Mouse (Mus musculus): Measurements from ENCODE around the gene Cx3cl1. TPM values are rescaled to one million over a fixed set of nuclear protein-coding genes. Genes with fewer than 3 reads are reported as not detected.

Cx3cl1 gene
- 7.5 TPM in 1 of 2 replicates, not detected in the other for total RNA-seq (2015; ENCODE audit: low replicate concordance)
- 0.13 and 0.38 TPM in 2 replicates for total RNA-seq (2017; ENCODE audit: low replicate concordance)

DNA sequence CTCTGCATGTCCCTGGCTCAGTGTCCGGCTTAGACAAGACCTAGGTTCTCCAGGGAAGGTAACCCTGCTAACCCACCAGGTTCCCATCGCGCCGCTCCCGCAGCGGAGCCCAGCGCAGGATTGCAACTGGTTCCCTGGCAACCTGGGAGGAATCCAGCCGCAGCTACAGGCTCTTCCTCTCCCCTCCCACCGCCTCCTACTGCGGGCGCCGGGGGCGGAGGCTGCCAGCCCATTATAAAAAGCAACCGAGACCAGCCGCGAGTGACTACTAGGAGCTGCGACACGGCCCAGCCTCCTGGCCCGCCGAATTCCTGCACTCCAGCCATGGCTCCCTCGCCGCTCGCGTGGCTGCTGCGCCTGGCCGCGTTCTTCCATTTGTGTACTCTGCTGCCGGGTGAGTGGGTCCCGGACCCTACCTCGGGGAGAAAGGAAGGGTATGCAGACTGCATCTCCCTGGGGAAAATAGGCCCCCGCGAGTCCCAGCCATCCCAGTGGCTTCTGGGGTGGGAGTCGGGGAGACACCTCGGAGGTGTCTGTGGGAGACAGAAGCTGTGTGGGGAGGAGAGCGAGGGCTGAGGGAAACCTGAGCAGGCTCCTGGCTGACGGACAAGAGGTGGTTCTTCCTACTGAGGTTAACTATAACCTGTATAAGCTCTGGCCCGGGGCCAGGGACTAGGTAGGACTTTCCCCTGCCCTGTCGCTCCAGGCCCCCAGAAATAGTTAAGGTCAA, at the start of gene Cx3cl1:
TSS of gene Cx3cl1 (plus strand) at position 69 of the 730 bp plus-strand sequence.
- no peak for ATAC-seq (replicated peaks; ENCODE audit: low FRiP score, poor library complexity, severe bottlenecking)

GRCm38 (mm10) chr8:94725998-94726397, 45.8 kb upstream of the Cx3cl1 start:
- ATAC-seq (replicated peaks; ENCODE audit: low FRiP score, poor library complexity, severe bottlenecking): no peak

DNA sequence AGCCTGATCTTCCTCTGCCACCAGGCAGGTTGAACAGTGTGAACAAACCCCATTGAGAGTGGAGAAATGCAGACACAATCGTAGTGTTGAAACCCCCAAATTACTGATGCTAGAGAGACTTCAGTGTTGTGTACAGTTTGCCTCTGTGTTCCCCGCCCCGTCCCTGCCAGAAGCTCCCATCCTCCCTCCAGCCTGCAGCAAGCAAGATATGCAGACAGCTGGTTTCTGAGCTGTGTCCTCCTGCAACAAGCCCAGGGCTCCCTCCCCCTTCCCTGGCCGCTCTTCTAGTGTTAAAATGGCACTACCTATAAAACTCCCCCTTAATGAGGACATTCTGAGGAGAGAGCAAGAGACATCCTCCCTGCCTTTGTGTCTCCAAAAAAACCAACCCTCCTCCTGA, 42.5 kb upstream of the Cx3cl1 start:
- peak; percentile 60 for ATAC-seq (replicated peaks; ENCODE audit: low FRiP score, poor library complexity, severe bottlenecking)

- peak; percentile 84 for ATAC-seq (replicated peaks; ENCODE audit: low FRiP score, poor library complexity, severe bottlenecking)
Observed at GRCm38 (mm10) chr8:94733821-94734465, 37.9 kb upstream of the Cx3cl1 start.

GRCm38 (mm10) chr8:94734735-94735350, 37.0 kb upstream of the Cx3cl1 start:
- ATAC-seq (replicated peaks; ENCODE audit: low FRiP score, poor library complexity, severe bottlenecking): no peak

GRCm38 (mm10) chr8:94735426-94736094, 36.2 kb upstream of the Cx3cl1 start:
- peak; percentile 35 for ATAC-seq (replicated peaks; ENCODE audit: low FRiP score, poor library complexity, severe bottlenecking)

GRCm38 (mm10) chr8:94739829-94740228, 32.0 kb upstream of the Cx3cl1 start:
- ATAC-seq (replicated peaks; ENCODE audit: low FRiP score, poor library complexity, severe bottlenecking): no peak

DNA sequence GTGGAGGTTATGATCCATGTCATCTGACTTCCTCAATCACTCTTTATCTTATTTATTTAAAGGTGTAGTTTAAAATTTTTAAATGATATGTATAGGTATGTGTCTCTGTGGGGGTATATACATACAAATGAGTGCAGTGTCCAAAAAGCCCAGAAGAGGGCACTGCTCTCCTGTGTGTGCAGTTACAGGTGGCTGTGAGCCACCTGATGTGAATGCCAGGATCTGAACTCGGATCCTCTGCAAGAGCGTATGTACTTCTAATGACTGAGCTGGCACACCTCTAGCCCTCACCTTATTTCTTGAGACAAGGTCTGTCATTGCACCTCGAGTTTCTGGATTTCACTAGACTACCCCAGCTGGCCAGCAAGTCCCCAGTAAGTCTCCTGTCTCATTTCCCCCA, 31.2 kb upstream of the Cx3cl1 start:
- no peak for ATAC-seq (replicated peaks; ENCODE audit: low FRiP score, poor library complexity, severe bottlenecking)

DNA sequence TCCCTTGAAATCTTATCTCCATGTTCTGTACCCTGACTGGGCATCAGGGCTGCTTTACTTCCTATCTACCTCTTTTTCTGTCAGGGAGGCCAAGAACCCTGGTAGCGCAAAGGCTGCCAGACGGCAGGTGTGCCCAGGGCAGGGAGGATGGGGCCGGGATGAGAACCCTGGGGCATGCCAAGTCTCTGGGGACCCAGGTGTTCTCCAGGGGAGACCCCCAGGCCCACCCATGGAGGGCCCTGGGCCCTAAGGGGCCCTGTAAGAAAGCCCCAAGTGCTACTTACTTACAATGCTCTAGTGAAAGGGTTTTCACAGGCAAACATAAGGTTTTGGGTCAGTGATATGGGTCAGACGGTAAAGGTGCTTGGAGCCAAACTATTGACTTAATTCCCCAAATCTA, 30.1 kb upstream of the Cx3cl1 start:
- ATAC-seq (replicated peaks; ENCODE audit: low FRiP score, poor library complexity, severe bottlenecking): no peak

GRCm38 (mm10) chr8:94744484-94744883, 27.3 kb upstream of the Cx3cl1 start:
- no peak for ATAC-seq (replicated peaks; ENCODE audit: low FRiP score, poor library complexity, severe bottlenecking)

DNA sequence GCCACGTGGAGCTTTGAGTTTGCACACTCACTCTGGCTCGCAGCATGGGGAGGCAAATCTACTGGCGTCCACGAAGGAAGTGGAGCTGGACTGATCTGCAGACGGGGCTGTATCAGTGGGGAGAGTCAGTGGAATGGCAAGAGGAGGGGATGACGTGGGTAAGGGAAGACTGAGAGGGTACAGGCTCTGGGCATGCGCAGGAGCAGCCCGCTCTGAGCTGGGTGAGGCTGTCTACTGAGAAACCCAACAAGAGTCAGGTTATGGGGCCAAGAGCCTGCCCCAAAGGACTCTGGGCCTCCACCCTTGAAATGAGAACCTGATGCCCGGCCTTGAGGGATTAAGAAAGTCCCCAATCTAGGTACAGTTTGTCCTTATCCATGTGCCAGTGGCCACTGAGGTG, 26.8 kb upstream of the Cx3cl1 start:
- ATAC-seq (replicated peaks; ENCODE audit: low FRiP score, poor library complexity, severe bottlenecking): no peak

- ATAC-seq (replicated peaks; ENCODE audit: low FRiP score, poor library complexity, severe bottlenecking): no peak
Observed at GRCm38 (mm10) chr8:94745476-94746184, 26.2 kb upstream of the Cx3cl1 start, which contains the start of gene Ccl22. TSS of gene Ccl22 (plus strand) at chr8:94745590.

GRCm38 (mm10) chr8:94746832-94747231, 25.0 kb upstream of the Cx3cl1 start:
- ATAC-seq (replicated peaks; ENCODE audit: low FRiP score, poor library complexity, severe bottlenecking): no peak

GRCm38 (mm10) chr8:94748363-94748762, 23.4 kb upstream of the Cx3cl1 start:
- no peak; the same call in 1 of the 2 replicates for ATAC-seq (replicated peaks; ENCODE audit: low FRiP score, poor library complexity, severe bottlenecking)

- no peak for ATAC-seq (replicated peaks; ENCODE audit: low FRiP score, poor library complexity, severe bottlenecking)
Observed at GRCm38 (mm10) chr8:94749942-94750341, 21.9 kb upstream of the Cx3cl1 start.

DNA sequence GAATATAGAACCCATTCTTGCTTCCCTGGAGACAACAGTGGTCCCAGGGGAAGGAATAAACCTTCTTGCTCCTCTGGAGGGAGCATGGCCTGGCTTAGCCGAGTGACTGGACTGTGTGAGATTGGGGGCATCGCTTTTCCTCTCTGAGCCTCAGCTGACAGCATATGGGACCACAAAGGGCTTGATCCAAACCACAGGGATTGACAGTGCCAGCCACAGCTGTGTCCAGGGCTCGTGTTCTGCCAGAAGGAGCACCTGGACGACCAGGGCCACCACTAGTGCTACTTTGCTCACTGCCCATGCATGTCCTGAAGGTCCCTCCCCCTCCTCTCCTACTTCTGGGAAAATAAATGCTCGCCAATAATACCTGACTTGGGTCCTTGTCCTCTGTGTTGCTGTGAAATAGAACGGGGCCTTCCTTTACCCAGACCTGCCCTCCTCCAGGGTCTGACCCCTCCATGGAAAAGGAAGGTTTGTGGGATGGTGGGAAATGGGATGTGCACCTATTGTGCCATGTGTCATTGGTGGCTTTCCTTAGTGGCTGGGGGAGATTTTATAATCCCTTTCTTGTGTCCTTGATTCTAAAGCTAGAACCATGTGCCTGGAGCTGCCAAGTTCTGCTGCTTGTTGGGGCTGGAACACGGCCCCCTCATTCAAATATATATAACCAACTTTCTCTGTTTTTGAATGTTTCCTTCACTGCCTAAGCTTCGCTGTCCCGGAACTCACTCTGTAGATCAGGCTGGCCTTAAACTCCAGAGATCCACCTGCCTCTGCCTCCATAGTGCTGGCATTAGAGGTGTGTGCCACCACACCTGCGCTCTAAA, 20.6 kb upstream of the Cx3cl1 start:
- no peak for ATAC-seq (replicated peaks; ENCODE audit: low FRiP score, poor library complexity, severe bottlenecking)

DNA sequence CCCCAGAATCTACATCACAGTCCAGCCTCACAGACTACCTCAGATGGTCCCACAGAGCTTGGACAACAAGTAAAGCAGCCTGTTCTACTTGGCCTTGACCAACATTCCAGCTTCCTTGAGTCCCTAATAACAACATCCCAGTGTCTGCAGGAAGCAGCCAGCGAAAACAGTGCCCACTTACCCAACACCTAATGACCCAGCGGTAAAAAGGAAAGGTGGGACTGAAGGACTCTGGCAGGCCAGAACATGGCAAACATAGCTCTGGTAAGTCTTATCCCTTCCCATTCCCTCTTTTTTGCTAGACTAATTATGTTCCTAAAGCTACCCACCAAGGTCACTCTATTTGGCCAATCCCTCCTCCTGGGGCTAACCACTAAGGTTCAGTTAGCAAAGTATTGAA, 17.8 kb upstream of the Cx3cl1 start:
- no peak for ATAC-seq (replicated peaks; ENCODE audit: low FRiP score, poor library complexity, severe bottlenecking)

DNA sequence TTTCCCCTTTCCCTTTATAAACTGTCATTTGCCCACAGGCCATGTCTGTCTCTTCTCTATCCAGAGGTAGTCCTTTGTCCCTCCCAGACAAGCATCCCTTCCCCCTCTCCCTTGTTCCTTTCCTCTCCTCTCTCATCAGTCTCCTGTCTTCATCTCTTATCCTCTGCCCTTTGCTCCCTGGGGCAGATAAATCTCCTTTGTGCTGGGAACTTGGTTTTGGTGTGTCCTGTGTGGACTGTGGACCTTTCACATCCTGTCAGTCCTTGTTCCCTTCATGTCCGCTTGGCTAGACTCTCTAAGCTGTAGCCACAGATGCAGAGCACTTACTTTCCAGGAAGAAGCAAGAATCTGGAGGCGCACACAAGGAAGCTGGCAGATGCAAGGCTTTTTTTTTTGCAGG, 17.3 kb upstream of the Cx3cl1 start:
- ATAC-seq (replicated peaks; ENCODE audit: low FRiP score, poor library complexity, severe bottlenecking): no peak

GRCm38 (mm10) chr8:94767035-94767434, 4.8 kb upstream of the Cx3cl1 start:
- ATAC-seq (replicated peaks; ENCODE audit: low FRiP score, poor library complexity, severe bottlenecking): no peak
